Mouse (Mus musculus) CD4-positive naive resting alpha-beta T cell, adult 57 days (primary cell): ENCODE measurements around the gene Apoo. TPM values are rescaled to one million over a fixed set of nuclear protein-coding genes. Genes with fewer than 3 reads are reported as not detected.

Source experiments
- total RNA-seq: library from RNA; stranded (reverse); gene quantifications from one replicate; pipeline ENCODE4 v1.2.4, GENCODE M21; 2023

The Apoo gene
- total RNA-seq: 7.4 TPM

DNA sequence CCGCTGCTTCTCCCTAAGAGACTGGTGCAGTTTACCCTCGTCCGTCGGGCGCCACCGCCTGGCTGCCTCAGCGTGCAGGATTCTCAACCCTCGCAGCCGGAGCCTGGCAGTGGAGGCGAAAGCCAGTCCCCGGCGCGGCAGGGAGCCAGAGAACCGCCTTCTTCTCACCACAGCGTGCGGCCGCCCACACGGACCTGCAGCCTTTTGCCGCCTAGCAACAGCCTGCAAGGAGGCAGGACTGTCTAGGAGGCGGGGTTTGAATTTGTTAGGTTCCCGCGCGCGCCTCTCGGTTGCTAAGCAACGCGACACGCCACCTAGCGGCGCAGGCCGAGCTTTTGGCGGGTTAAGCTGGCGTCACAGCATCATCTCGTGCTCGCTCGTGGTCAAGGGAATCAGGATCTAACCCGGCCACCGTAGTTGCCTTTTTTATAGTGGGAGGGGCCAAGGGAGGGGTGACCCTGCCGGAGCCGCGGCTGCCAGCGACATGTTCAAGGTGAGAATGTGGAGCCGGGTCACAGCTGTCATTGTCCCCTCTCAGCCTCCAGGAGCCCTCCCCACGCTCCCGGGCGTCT is at the start of gene Apoo, which contains the start of gene Fam90a1b:
TSS of gene Apoo (plus strand) at position 448 of the 572 bp plus-strand sequence.
TSS of gene Fam90a1b (minus strand) at position 108 of the 572 bp plus-strand sequence.

Other genes starting within 250 kb of the Apoo start
- gene Zfx, start 243.4 kb upstream of the Apoo start, total RNA-seq: 53.4 TPM
- gene Eif2s3x, start 154.3 kb upstream of the Apoo start, total RNA-seq: 116 TPM
- 19.4 TPM for gene Klhl15, start 132.5 kb upstream of the Apoo start, total RNA-seq
- not detected for gene Fam90a1b, start 340 bp upstream of the Apoo start, total RNA-seq
- 4.6 TPM for gene Maged1, start 175.0 kb downstream of the Apoo start, total RNA-seq